Mouse (Mus musculus) thymus, postnatal 25 days (tissue): ENCODE results near the gene Zfp641.

Source experiments
- DNase-seq: peaks from one replicate; pipeline ENCODE4 v3.0.0; 2022

Zfp641 gene

DNA sequence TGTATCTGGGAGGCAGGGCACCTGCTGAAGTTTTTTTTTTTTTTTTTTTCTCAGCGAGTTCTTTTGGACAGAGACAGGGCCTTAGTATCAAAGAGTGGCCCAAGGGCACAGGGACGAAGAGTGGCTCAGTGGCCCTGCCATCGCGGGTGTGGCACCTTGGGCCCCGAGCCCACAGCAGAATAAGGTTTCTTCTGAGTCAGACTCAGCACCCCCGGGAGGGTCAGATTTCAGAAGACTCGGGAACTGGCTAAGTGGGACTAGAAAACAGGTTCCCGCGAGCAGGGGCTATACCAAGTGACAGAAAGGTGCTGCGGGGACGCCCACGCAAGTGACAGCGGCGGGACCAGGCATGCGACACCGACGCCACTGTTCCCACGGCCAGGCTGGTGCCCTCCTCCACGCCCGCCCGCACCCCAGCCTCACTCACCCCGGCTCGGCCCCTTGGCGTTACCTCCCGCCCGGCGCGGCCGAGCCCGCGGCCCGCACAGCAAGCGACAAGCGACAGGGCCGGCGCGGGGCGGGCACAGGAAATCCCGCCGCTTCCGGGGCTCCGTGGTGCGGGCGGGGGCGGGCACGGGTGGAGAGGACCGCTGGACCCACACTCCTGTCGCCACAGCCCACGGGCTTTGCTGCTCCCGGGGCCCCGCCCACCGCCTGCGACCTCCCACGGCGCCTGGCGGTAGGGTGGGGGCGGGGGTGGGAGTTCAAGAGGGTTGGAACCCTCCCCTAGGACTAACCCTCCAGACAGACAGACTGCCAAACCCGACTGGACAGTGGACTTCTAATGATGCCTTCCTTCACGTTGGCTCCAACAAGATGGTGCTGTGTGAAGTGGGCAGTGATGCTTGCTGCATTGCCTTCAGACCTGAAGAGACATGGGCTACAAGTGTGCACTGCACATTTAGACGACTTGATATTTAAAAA, at the start of gene Zfp641:
Zfp641 (minus strand) TSS at position 534 of the 924 bp plus-strand sequence.
- DNase-seq: no peak

DNA sequence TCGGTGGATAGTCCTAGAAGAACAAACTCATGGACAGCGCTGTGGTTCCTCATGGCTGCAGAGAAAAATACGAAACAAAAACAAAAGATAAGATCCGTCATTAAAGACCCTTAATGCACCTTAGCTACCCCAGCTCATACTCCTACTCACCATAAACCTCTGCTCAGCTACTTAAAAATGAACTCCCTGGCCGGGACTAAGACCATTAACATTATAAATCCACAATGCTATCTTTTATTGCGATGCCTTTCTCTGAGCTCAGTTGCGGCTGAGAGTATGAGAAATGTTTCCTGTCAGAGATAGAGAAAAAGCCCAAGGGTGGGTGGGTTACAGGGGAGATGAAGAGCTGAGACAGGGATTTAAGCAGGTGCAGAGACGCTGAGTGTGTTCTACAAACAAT, 44.9 kb upstream of the Zfp641 start, which contains the start of gene Olfr284:
Olfr284 (minus strand) TSS at position 101 of the 400 bp plus-strand sequence.
- DNase-seq: no peak

DNA sequence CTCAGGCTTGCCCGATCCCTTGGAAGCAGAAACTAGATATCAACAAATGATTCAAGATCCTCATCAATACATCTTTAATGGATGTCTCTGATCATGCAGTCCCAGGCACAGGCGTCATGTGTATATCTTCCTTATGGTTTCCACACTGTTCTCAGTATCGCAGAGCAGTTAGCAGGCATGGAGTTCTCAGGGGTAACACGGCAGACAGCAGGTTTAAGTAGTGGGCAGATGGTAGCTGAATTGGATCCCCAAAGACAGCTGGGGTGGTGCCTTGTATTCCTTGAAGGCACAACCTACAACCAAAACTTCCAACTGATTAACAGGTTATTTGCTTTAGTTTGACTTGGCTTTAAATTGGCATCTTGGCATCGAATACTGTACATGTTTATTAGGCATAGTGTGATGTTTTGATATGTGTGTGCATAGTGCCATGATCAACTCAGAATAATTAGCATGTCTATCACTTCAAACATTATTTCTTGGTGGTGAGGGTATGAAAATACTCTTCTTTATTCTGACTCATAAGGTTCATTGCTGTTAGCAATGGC, 21.3 kb upstream of the Zfp641 start, which contains the start of gene Olfr285:
Olfr285 (minus strand) TSS at position 177 of the 548 bp plus-strand sequence.
- DNase-seq: no peak

DNA sequence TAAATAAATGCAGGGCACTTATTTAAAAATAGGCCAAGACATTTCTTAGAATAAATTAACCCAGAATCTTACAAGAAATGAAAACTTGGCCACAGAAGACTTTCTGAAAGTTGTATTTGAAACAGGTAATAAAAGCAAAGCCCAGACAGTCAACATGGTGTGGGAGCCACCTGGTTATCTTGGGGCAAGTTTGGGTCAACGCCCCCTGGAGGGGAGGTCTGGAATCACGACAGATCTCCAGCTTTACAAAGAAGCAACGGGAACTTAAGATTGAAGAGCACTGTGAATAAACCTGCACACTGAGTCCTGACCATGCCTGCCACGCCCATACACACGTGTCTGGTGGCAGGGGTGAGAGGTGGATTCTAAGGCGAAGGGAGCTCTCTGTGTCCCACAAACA, 19.7 kb upstream of the Zfp641 start:
- peak; percentile 9 for DNase-seq

DNA sequence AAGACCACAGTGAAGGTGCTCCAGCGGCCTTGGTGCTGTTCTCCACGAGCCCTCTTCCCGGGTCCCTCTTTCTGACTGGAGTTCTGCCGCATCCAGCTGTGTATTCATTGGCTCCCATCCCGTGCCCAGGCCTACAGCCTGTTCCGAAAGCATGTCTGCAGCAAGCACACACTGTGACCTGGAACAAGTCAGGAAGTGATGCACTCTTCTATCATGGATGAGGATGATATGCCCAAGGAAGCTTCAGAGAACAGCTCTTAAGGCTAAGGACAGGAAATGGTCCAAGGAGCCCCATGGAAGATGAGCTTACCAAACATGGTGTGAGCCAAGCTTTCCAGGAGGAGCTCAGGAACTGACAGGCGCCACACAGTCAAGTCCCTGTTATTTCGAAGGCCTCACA, 2.3 kb downstream of the Zfp641 start:
- DNase-seq: no peak

DNA sequence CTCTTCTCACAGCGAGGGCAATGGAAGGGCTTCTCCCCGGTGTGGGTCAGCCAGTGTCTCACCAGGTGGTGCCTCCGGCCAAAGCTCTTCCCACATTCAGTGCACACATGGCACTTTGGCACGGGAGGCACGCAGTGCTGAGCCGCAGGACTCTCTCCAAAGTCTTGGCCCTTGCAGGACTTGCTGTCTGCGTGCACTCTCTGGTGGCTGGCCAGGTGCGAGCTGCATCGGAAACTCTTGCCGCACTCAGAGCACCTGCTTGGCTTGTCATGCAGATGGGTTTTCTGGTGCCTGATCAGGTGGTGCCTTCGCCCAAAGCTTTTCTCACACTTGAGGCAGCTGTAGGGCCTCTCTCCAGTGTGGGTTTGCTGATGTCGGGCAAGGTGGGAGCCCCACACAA, 7.4 kb downstream of the Zfp641 start:
- peak; percentile 36 for DNase-seq

DNA sequence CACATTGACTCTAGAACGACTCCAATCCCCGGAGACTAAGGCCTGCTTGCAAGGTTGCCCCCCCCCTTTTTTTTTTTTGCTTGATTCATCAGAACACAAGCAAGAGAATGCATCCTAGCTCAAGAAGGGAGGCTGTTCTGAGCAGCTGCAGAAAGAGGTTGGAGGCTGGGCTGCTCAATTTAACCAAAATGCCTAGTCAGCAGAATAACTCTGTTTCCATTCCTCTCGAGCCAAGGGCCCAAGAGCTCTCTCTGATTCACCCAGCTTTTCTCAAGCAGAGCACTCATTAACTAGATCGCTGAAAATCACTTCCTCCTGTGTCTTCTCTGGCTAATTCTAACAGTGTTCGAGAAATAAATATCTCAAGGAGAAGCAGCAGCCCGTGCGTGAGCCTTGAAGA, 9.5 kb downstream of the Zfp641 start:
- DNase-seq: no peak

DNA sequence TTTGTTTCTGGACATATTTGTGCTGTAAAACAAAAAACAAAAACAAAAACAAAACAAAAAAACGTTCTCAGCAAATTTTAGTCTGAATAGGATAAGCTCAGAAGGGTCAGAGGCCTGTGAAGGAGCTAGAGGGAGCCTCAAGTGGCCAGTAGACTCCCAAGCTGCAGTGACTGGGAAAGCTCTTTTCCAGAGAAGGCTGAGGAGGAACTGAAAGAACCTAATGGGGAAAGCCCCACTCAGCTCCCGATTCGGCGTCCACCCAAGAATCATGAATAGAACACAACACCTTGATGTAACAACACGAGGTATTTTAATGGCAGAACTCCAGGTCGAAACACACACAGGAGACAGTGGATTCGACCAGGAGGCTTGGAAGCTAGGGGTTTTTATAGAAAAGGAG, 38.2 kb downstream of the Zfp641 start:
- DNase-seq: no peak

DNA sequence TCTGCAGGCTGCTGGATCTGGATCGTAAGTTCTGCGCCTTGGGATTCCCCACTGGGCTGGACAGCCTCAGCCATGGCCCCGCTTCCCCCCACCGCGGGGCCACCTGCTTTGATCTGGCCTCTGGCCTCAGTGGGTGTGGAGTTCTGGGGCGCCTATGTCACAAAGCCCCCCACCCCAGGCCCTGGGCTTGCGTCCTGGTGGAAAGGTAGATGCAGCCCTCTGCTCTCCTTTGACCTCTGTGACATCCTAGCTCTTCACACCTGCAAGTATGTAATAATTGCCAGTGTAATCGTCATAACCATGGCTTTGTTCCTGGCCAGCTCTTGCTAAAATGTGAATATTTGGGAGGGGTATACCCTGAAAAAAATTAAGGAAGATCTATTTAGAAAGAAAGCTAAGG, 38.8 kb downstream of the Zfp641 start, which contains the start of gene H1fnt:
H1fnt (minus strand) TSS at position 101 of the 400 bp plus-strand sequence.
- DNase-seq: no peak

DNA sequence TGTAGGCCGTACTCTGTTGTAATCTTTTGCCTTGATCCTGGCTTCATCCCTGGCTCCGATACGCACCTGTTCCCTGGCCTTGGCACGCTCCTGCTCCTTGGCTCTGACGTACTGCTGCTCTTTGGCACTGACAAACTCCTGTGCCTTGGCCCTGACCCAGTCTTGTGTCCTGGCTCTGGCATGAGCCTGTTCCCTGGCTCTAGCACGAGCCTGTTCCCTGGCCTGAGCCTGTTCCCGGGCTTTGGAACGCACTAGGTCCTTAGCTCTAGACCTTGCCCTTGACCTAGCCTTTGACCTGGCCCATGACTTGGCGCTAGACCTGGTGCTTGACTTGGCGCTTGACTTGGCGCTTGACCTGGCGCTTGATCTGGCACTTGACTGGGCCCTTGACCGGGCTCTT, 39.7 kb downstream of the Zfp641 start:
- DNase-seq: no peak
